Mouse (Mus musculus): ENCODE measurements around the gene Rpl26. TPM values are rescaled to one million over a fixed set of nuclear protein-coding genes. Genes with fewer than 3 reads are reported as not detected.
A peak's percentile ranks its signal among the peaks of the same experiment; 100 is the strongest.

Rpl26 gene
- polyA plus RNA-seq, 1 experiment from 2014 or later: 807 TPM

GRCm38 (mm10) chr11:68911531-68912177, 10.3 kb downstream of the Rpl26 start:
- TF ChIP-seq CTCF (IDR thresholded peaks at IDR 0.05) (no peak), EP300 (IDR thresholded peaks at IDR 0.05) (peak; percentile 59; the same call in 1 of the 2 replicates)
- H3K27ac ChIP-seq (ENCODE audit: low read length): peak overlapping the region; percentile 64
- H3K4me2 ChIP-seq (replicated peaks; ENCODE audit: low read depth, low read length): peak overlapping the region; percentile 28; the same call in 1 of the 2 replicates
- H3K4me3 ChIP-seq (ENCODE audit: low read depth, low read length): no peak overlapping the region
- ATAC-seq (peak; percentile 63), DNase-seq (ENCODE audit: low spot score) (peak; percentile 50)
- no peaks in the 10 kb centered on the region for H3K27me3 ChIP-seq (replicated peaks; ENCODE audit: insufficient read depth, low read length)
- H3K9me3 ChIP-seq (ENCODE audit: low read length): no peaks in the 10 kb centered on the region
- H3K4me1 ChIP-seq (ENCODE audit: insufficient read depth, low read depth, low read length): no peaks in the 10 kb centered on the region
- no peak overlapping the region for H3K9ac ChIP-seq (replicated peaks; ENCODE audit: low read depth)
- WGBS: 28% methylated on average over 14 of the region's 14 CpGs
- H3K36me3 ChIP-seq (ENCODE audit: insufficient read depth, low read length): no peaks in the 10 kb centered on the region

- ATAC-seq (no peak), DNase-seq (ENCODE audit: low spot score) (no peak)
- Histone ChIP-seq H3K9me3 (ENCODE audit: low read length) (no peaks in the 10 kb centered on the region), H3K9ac (replicated peaks; ENCODE audit: low read depth) (no peak overlapping the region), H3K4me1 (ENCODE audit: insufficient read depth, low read depth, low read length) (no peaks in the 10 kb centered on the region), H3K4me2 (replicated peaks; ENCODE audit: low read depth, low read length) (no peak overlapping the region), H3K27me3 (replicated peaks; ENCODE audit: insufficient read depth, low read length) (no peaks in the 10 kb centered on the region), H3K27ac (ENCODE audit: low read length) (no peak overlapping the region), H3K4me3 (ENCODE audit: low read depth, low read length) (no peak overlapping the region), H3K36me3 (ENCODE audit: insufficient read depth, low read length) (no peaks in the 10 kb centered on the region)
- WGBS: 88% methylated on average over 4 of the region's 4 CpGs
- TF ChIP-seq EP300 (IDR thresholded peaks at IDR 0.05): no peak
- no peak for TF ChIP-seq CTCF (IDR thresholded peaks at IDR 0.05)
These were observed 13.2 kb downstream of the Rpl26 start for GRCm38 (mm10) chr11:68914566-68914965.

GRCm38 (mm10) chr11:68923191-68923590, 21.8 kb downstream of the Rpl26 start:
- Histone ChIP-seq H3K4me2 (replicated peaks; ENCODE audit: low read depth, low read length) (no peak overlapping the region), H3K36me3 (ENCODE audit: insufficient read depth, low read length) (no peaks in the 10 kb centered on the region), H3K9me3 (ENCODE audit: low read length) (no peaks in the 10 kb centered on the region), H3K4me3 (ENCODE audit: low read depth, low read length) (no peak overlapping the region), H3K9ac (replicated peaks; ENCODE audit: low read depth) (no peak overlapping the region), H3K27ac (ENCODE audit: low read length) (no peak overlapping the region), H3K27me3 (replicated peaks; ENCODE audit: insufficient read depth, low read length) (no peaks in the 10 kb centered on the region), H3K4me1 (ENCODE audit: insufficient read depth, low read depth, low read length) (no peaks in the 10 kb centered on the region)
- 67% methylated on average over 3 of the region's 3 CpGs for WGBS
- ATAC-seq (no peak), DNase-seq (ENCODE audit: low spot score) (no peak)
- no peak for TF ChIP-seq CTCF (IDR thresholded peaks at IDR 0.05)
- TF ChIP-seq EP300 (IDR thresholded peaks at IDR 0.05): no peak

GRCm38 (mm10) chr11:68924749-68925148, 23.4 kb downstream of the Rpl26 start:
- no peak overlapping the region for H3K27ac ChIP-seq (ENCODE audit: low read length)
- no peak for ATAC-seq
- H3K4me3 ChIP-seq (ENCODE audit: low read depth, low read length): no peak overlapping the region
- H3K9ac ChIP-seq (replicated peaks; ENCODE audit: low read depth): no peak overlapping the region
- H3K4me1 ChIP-seq (ENCODE audit: insufficient read depth, low read depth, low read length): no peaks in the 10 kb centered on the region
- no peaks in the 10 kb centered on the region for H3K36me3 ChIP-seq (ENCODE audit: insufficient read depth, low read length)
- TF ChIP-seq EP300 (IDR thresholded peaks at IDR 0.05) (no peak), CTCF (IDR thresholded peaks at IDR 0.05) (no peak)
- no peaks in the 10 kb centered on the region for H3K9me3 ChIP-seq (ENCODE audit: low read length)
- no peaks in the 10 kb centered on the region for H3K27me3 ChIP-seq (replicated peaks; ENCODE audit: insufficient read depth, low read length)
- 85% methylated on average over 2 of the region's 2 CpGs for WGBS
- no peak for DNase-seq (ENCODE audit: low spot score)
- H3K4me2 ChIP-seq (replicated peaks; ENCODE audit: low read depth, low read length): no peak overlapping the region

- WGBS: 78% methylated on average over 3 of the region's 3 CpGs
- no peaks in the 10 kb centered on the region for H3K4me1 ChIP-seq (ENCODE audit: insufficient read depth, low read depth, low read length)
- no peak for TF ChIP-seq EP300 (IDR thresholded peaks at IDR 0.05)
- TF ChIP-seq CTCF (IDR thresholded peaks at IDR 0.05): no peak
- H3K36me3 ChIP-seq (ENCODE audit: insufficient read depth, low read length): no peaks in the 10 kb centered on the region
- ATAC-seq (no peak), DNase-seq (ENCODE audit: low spot score) (no peak)
- H3K27ac ChIP-seq (ENCODE audit: low read length): no peak within 1 kb of the TSS
- H3K9ac ChIP-seq (replicated peaks; ENCODE audit: low read depth): no peak within 1 kb of the TSS
- H3K4me2 ChIP-seq (replicated peaks; ENCODE audit: low read depth, low read length): no peak within 1 kb of the TSS
- H3K9me3 ChIP-seq (ENCODE audit: low read length): no peaks in the 10 kb centered on the region
- no peaks in the 10 kb centered on the region for H3K27me3 ChIP-seq (replicated peaks; ENCODE audit: insufficient read depth, low read length)
- no peak within 1 kb of the TSS for H3K4me3 ChIP-seq (ENCODE audit: low read depth, low read length)
These were observed 25.6 kb downstream of the Rpl26 start, which contains the start of gene Odf4 for GRCm38 (mm10) chr11:68926981-68927380. Gene Odf4, minus strand, starts transcription at chr11:68927081.

GRCm38 (mm10) chr11:68929947-68930346, 28.6 kb downstream of the Rpl26 start:
- TF ChIP-seq EP300 (IDR thresholded peaks at IDR 0.05) (peak; percentile 66), CTCF (IDR thresholded peaks at IDR 0.05) (no peak)

More at GRCm38 (mm10) chr11:68929947-68930346, 28.6 kb downstream of the Rpl26 start:
- Histone ChIP-seq H3K9ac (replicated peaks; ENCODE audit: low read depth) (no peak overlapping the region), H3K4me3 (ENCODE audit: low read depth, low read length) (no peak overlapping the region), H3K27ac (ENCODE audit: low read length) (no peak overlapping the region), H3K9me3 (ENCODE audit: low read length) (no peaks in the 10 kb centered on the region), H3K4me1 (ENCODE audit: insufficient read depth, low read depth, low read length) (no peaks in the 10 kb centered on the region), H3K36me3 (ENCODE audit: insufficient read depth, low read length) (no peaks in the 10 kb centered on the region), H3K4me2 (replicated peaks; ENCODE audit: low read depth, low read length) (no peak overlapping the region), H3K27me3 (replicated peaks; ENCODE audit: insufficient read depth, low read length) (no peaks in the 10 kb centered on the region)
- WGBS: 13% methylated on average over 6 of the region's 6 CpGs
- ATAC-seq (no peak), DNase-seq (ENCODE audit: low spot score) (no peak)

Data from lung, postnatal 0 days (tissue).